Mouse (Mus musculus) heart, embryonic 16.5 days (tissue): ENCODE measurements around the gene Rbpj. TPM values are rescaled to one million over a fixed set of nuclear protein-coding genes. Genes with fewer than 3 reads are reported as not detected.
"Not testable (repeated sequence)": the region's sequence is repeated elsewhere in the genome, so short reads cannot be mapped to it uniquely, and the experiment has no call there.

Experiments
- ATAC-seq: fragments of 200-750 bp; cut with Nextera tagmentation; replicated peaks from 2 replicates; pipeline ENCODE4 v1.8.0; 2017; ENCODE audit warnings: moderate number of reproducible peaks; ENCODE audit not compliant: insufficient read depth, low FRiP score; ENCODE audit errors: extremely low read depth
- H3K27ac ChIP-seq: fragments of 300-500 bp; sonication (generic); 2 replicates; pipeline ENCODE4 v1.5.1; 2014; ENCODE audit warnings: mild to moderate bottlenecking, low read length, control low read depth, moderate library complexity
- H3K27me3 ChIP-seq: fragments of 300-500 bp; sonication (generic); 2 replicates; pipeline ENCODE4 v1.6.1; 2014; ENCODE audit warnings: low read length, mixed read lengths; ENCODE audit not compliant: control insufficient read depth, insufficient read depth
- H3K36me3 ChIP-seq: fragments of 300-500 bp; sonication (generic); 2 replicates; pipeline ENCODE4 v1.6.1; 2014; ENCODE audit not compliant: control insufficient read depth, insufficient read depth
- H3K4me1 ChIP-seq: fragments of 300-500 bp; sonication (generic); 2 replicates; pipeline ENCODE4 v1.6.1; 2014; ENCODE audit warnings: low read length, mixed read lengths; ENCODE audit not compliant: control insufficient read depth, insufficient read depth
- H3K4me2 ChIP-seq: fragments of 300-500 bp; sonication (generic); 2 replicates; pipeline ENCODE4 v1.6.1; 2014; ENCODE audit warnings: low read depth, mild to moderate bottlenecking, control low read depth, low read length
- H3K4me3 ChIP-seq: fragments of 300-500 bp; sonication (generic); 2 replicates; pipeline ENCODE4 v1.5.1; 2014; ENCODE audit warnings: mild to moderate bottlenecking, control low read depth, low read length
- H3K9ac ChIP-seq: fragments of 300-500 bp; sonication (generic); 2 replicates; pipeline ENCODE4 v1.6.1; 2014; ENCODE audit warnings: low read length, control low read depth
- H3K9me3 ChIP-seq: fragments of 300-500 bp; sonication (generic); replicated peaks from 2 replicates; pipeline ENCODE4 v1.6.1; 2016; ENCODE audit warnings: low read length; ENCODE audit not compliant: control insufficient read depth
- WGBS: fragments of 180-500 bp; shearing (Covaris S2); extraction: QIAGEN DNeasy Blood & Tissue Kit; methylation state at CpG from one replicate; pipeline ENCODE4 v1.1.7; 2014; 5-methylcytosine and 5-hydroxymethylcytosine counted together
- polyA plus RNA-seq: library from polyadenylated mRNA; unstranded; fragments of >200 nt; fragmentation: Nextera tagmentation; extraction: Ambion mirVana; gene quantifications from 2 replicates; pipeline ENCODE4 v1.2.1, GENCODE M21; 2015

Rbpj gene
- polyA plus RNA-seq, 1 experiment from 2014 or later: 20.3 TPM

DNA sequence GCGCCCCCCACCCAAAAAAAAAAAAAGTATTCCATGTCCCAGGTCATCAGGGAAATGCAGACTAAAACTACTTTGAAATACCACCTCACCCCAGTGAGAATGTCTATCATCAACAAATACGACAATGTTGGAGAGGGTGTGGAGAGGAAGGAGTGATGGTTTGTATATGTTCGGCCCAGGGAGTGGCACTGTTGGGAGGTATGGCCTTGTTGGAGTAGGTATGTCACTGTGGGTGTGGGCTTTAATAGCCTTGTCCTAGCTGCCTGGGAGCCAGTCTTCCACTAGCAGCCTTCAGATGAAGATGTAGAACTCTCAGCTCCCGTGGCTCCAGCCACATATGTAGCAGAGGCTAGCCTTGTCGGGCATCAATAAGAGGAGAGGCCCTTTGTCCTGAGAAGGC, 202.1 kb downstream of the Rbpj start:
- Histone ChIP-seq H3K27ac (no peak overlapping the region), H3K4me3 (no peak overlapping the region), H3K27me3 (no peaks in the 10 kb centered on the region), H3K36me3 (no peaks in the 10 kb centered on the region), H3K4me2 (no peak overlapping the region), H3K9me3 (no peaks in the 10 kb centered on the region), H3K4me1 (no peaks in the 10 kb centered on the region), H3K9ac (no peak overlapping the region)
- ATAC-seq: no peak
- 78% methylated on average over 5 of the region's 5 CpGs for WGBS

DNA sequence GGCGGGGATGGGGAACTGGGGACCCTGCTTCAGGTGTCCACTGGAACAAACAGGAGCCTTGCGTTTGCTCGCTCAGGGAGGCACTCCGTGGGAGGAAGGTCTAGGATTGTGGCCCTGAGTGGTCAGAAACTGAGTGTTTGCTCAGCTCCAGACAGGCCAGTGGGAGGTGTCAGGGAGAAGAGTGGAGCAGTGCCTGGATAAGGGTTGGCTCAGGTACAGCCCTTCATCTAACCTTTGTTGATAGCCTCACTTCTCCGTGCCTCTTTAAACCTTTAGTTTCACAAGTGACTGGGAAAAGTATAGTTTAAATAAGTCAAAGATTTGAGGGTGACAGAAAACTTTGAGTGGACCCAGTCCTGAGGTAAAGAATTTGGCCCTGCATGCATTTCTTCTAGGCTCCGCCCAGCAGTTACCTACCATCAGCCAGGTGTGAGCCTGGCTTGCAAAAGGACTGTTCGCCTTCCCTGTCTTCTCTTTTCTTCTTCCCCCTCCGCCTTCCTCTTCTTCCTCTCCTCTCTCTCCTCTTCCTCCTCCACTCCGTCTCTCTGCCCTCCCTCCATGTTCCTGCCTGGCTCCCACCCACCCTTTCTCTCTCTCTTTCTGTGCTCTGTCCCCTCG, 204.5 kb downstream of the Rbpj start:
- H3K4me2 ChIP-seq: no peak overlapping the region

DNA sequence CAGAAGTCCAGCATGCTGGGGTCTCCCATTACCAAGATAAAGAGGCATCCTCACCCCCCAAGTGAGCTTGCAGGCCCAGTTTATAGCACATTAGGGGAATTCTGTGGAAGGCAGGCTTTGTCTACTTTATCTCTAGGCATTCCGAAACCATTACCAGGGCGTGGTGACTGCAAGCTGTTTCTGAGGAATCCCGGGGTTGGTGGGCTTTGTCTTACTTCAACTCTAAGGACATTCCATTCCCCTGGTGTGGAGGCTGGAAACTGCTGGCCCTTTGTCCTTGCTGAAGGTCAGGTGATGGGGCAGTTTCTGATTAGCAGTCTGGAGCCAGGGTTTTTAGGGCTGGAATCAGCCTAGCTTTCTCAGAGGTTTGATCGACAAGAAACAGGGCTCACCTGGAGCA, 205.6 kb downstream of the Rbpj start:
- Histone ChIP-seq H3K36me3 (no peaks in the 10 kb centered on the region), H3K9ac (no peak overlapping the region), H3K9me3 (no peaks in the 10 kb centered on the region), H3K4me1 (no peaks in the 10 kb centered on the region), H3K4me3 (no peak overlapping the region), H3K27ac (no peak overlapping the region), H3K4me2 (no peak overlapping the region), H3K27me3 (0 out of 2 replicates have a peak, but pooled peaks cover under 1% of the 10 kb centered on the region)
- ATAC-seq: no peak
- WGBS: 48% methylated on average over 4 of the region's 4 CpGs

More for the DNA sequence above, 204.5 kb downstream of the Rbpj start:
- Histone ChIP-seq H3K4me3 (no peak overlapping the region), H3K9ac (no peak overlapping the region), H3K36me3 (no peaks in the 10 kb centered on the region), H3K27me3 (no peaks in the 10 kb centered on the region), H3K9me3 (no peaks in the 10 kb centered on the region), H3K4me1 (no peaks in the 10 kb centered on the region), H3K27ac (no peak overlapping the region)
- 80% methylated on average over 10 of the region's 10 CpGs for WGBS
- ATAC-seq: no peak

GRCm38 (mm10) chr5:53672352-53672751, 206.4 kb downstream of the Rbpj start:
- Histone ChIP-seq H3K4me2 (no peak overlapping the region), H3K4me3 (no peak overlapping the region), H3K9ac (no peak overlapping the region), H3K27me3 (0 out of 2 replicates have a peak, but pooled peaks cover 3% of the 10 kb centered on the region), H3K36me3 (no peaks in the 10 kb centered on the region), H3K27ac (no peak overlapping the region), H3K4me1 (no peaks in the 10 kb centered on the region), H3K9me3 (no peaks in the 10 kb centered on the region)
- peak; percentile 69; the same call in 1 of the 2 replicates for ATAC-seq
- WGBS: 26% methylated on average over 5 of the region's 5 CpGs

- not testable (repeated sequence) for H3K36me3 ChIP-seq, H3K27ac ChIP-seq, H3K4me2 ChIP-seq, H3K9me3 ChIP-seq, H3K4me1 ChIP-seq, H3K27me3 ChIP-seq, H3K4me3 ChIP-seq, H3K9ac ChIP-seq, ATAC-seq
- 96% methylated on average over 5 of the region's 6 CpGs for WGBS
Observed at GRCm38 (mm10) chr5:53673493-53674150, 207.7 kb downstream of the Rbpj start.

DNA sequence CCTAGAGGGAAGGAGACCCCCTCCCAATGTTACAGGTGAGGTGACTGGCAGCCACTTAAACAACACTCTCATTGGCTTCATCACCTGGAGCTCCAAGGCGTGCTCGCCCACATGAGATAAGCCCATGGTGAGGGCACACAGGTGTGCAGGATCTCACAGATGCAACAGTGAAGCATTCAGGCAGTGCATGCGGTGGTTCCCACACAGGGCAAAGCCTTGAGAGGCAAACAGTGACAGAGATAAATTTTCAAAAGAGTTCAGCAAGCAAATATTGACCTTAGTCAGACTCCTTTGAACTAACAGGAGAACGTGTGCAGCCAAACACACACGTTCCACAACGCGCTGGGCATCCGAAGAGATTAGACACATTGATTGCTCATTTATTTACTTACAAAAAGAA, 210.7 kb downstream of the Rbpj start:
- H3K9ac ChIP-seq: no peak overlapping the region
- peaks cover 10% of the 10 kb centered on the region for H3K27me3 ChIP-seq
- H3K4me1 ChIP-seq: no peaks in the 10 kb centered on the region
- no peak overlapping the region for H3K27ac ChIP-seq
- no peak for ATAC-seq
- 76% methylated on average over 8 of the region's 8 CpGs for WGBS
- no peak overlapping the region for H3K4me3 ChIP-seq
- no peak overlapping the region for H3K4me2 ChIP-seq
- H3K9me3 ChIP-seq: no peaks in the 10 kb centered on the region
- H3K36me3 ChIP-seq: no peaks in the 10 kb centered on the region

GRCm38 (mm10) chr5:53678036-53678767, 212.2 kb downstream of the Rbpj start:
- WGBS: 39% methylated on average over 13 of the region's 13 CpGs
- no peak overlapping the region for H3K27ac ChIP-seq
- H3K27me3 ChIP-seq: peaks cover 10% of the 10 kb centered on the region
- H3K4me2 ChIP-seq: no peak overlapping the region
- H3K4me3 ChIP-seq: no peak overlapping the region
- peaks cover 3% of the 10 kb centered on the region; the same call in 1 of the 2 replicates for H3K9me3 ChIP-seq
- ATAC-seq: no peak
- no peaks in the 10 kb centered on the region for H3K4me1 ChIP-seq
- no peak overlapping the region for H3K9ac ChIP-seq
- no peaks in the 10 kb centered on the region for H3K36me3 ChIP-seq

DNA sequence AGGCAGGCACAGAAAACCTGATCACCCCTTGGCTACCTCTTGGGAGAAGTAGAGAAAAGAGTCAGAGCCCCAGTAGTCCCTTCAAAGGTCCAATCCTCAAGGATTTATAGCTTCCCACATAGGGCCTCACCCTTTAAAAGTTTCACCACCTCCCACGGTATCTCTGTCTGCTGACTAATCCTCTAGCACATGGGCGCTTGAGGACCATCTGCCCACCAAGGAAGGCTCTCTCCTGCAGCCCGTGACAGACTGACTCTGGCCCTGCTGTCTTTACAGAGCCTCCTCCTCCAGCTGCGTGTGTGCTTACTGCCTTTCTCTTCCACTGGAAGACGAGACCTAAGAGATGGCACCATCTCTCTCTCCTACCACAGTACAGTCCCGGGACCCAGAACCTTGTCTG, 213.7 kb downstream of the Rbpj start:
- H3K9ac ChIP-seq: no peak overlapping the region
- no peak overlapping the region for H3K4me2 ChIP-seq
- peaks cover 3% of the 10 kb centered on the region; the same call in 1 of the 2 replicates for H3K9me3 ChIP-seq
- H3K27me3 ChIP-seq: peaks cover 10% of the 10 kb centered on the region
- WGBS: 53% methylated on average over 6 of the region's 6 CpGs
- H3K4me1 ChIP-seq: peaks cover 3% of the 10 kb centered on the region; the same call in 1 of the 2 replicates
- ATAC-seq: no peak
- no peak overlapping the region for H3K4me3 ChIP-seq
- H3K36me3 ChIP-seq: no peaks in the 10 kb centered on the region
- no peak overlapping the region for H3K27ac ChIP-seq

DNA sequence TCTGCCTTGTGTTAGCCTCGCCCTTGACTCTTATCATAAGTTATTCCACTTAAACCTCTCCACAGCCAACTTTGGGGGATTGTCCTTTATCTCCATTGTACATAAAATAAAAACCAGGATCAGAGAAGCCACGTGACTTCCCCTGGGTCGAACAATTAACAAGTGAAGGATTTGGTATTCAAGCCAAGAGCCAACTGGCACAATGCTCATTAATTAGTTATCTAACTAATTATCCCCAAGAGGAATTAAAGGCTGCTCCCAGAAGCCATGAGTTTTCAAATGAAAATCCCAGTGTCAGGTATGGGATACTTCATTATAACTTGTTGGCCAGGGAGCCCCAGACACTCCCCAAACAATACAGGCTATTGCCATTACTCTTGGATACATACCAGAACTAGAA, 218.0 kb downstream of the Rbpj start:
- WGBS: 23% methylated on average over 3 of the region's 3 CpGs
- no peak for ATAC-seq

More for the DNA sequence above, 218.0 kb downstream of the Rbpj start:
- Histone ChIP-seq H3K9ac (no peak overlapping the region), H3K27me3 (peaks cover under 1% of the 10 kb centered on the region; the same call in 1 of the 2 replicates), H3K36me3 (no peaks in the 10 kb centered on the region), H3K27ac (no peak overlapping the region), H3K4me1 (peaks cover 3% of the 10 kb centered on the region; the same call in 1 of the 2 replicates), H3K4me2 (no peak overlapping the region), H3K4me3 (no peak overlapping the region), H3K9me3 (peaks cover 3% of the 10 kb centered on the region; the same call in 1 of the 2 replicates)
